Mouse (Mus musculus) forebrain, embryonic 16.5 days (tissue): ENCODE results near the gene Gm20547. TPM values are rescaled to one million over a fixed set of nuclear protein-coding genes. Genes with fewer than 3 reads are reported as not detected.

Source experiments
- ATAC-seq: fragments of 200-750 bp; cut with Nextera tagmentation; 2 replicates; pipeline ENCODE4 v1.8.0; 2017; ENCODE audit warnings: mild to moderate bottlenecking, moderate library complexity
- H3K27ac ChIP-seq: fragments of 300-500 bp; sonication (generic); 2 replicates; pipeline ENCODE4 v1.5.1; 2014; ENCODE audit warnings: low read length, control low read depth
- H3K27me3 ChIP-seq: fragments of 300-500 bp; sonication (generic); replicated peaks from 2 replicates; pipeline ENCODE4 v1.6.1; 2014; ENCODE audit warnings: low read length; ENCODE audit not compliant: control insufficient read depth, insufficient read depth
- H3K36me3 ChIP-seq: fragments of 300-500 bp; sonication (generic); 2 replicates; pipeline ENCODE4 v1.6.1; 2014; ENCODE audit not compliant: control insufficient read depth, insufficient read depth
- H3K4me1 ChIP-seq: fragments of 300-500 bp; sonication (generic); replicated peaks from 2 replicates; pipeline ENCODE4 v1.6.1; 2014; ENCODE audit warnings: low read length; ENCODE audit not compliant: control insufficient read depth, insufficient read depth
- H3K4me2 ChIP-seq: fragments of 300-500 bp; sonication (generic); 2 replicates; pipeline ENCODE4 v1.6.1; 2014; ENCODE audit warnings: mild to moderate bottlenecking, low read length, control low read depth
- H3K4me3 ChIP-seq: fragments of 300-500 bp; sonication (generic); replicated peaks from 2 replicates; pipeline ENCODE4 v1.5.1; 2014; ENCODE audit warnings: mild to moderate bottlenecking, low read length, control low read depth
- H3K9ac ChIP-seq: fragments of 300-500 bp; sonication (generic); replicated peaks from 2 replicates; pipeline ENCODE4 v1.6.1; 2014; ENCODE audit warnings: low read depth, low read length, control low read depth
- H3K9me3 ChIP-seq: fragments of 300-500 bp; sonication (generic); 2 replicates; pipeline ENCODE4 v1.6.1; 2016; ENCODE audit warnings: low read length; ENCODE audit not compliant: control insufficient read depth
- WGBS: fragments of 180-500 bp; shearing (Covaris S2); extraction: QIAGEN DNeasy Blood & Tissue Kit; methylation state at CpG from one replicate; pipeline ENCODE4 v1.1.7; 2014; 5-methylcytosine and 5-hydroxymethylcytosine counted together
- polyA plus RNA-seq: library from polyadenylated mRNA; unstranded; fragments of >200 nt; fragmentation: Nextera tagmentation; extraction: Ambion mirVana; gene quantifications from 2 replicates; pipeline ENCODE4 v1.2.1, GENCODE M21; 2015

Gene Gm20547
- polyA plus RNA-seq, 1 experiment from 2014 or later: not detected

GRCm38 (mm10) chr17:34890074-34890743 lies 8.4 kb upstream of the Gm20547 start:
- Histone ChIP-seq H3K4me3 (no peak overlapping the region), H3K27ac (no peak overlapping the region), H3K4me2 (no peak overlapping the region), H3K36me3 (no peaks in the 10 kb centered on the region), H3K9ac (no peak overlapping the region), H3K4me1 (peaks cover 7% of the 10 kb centered on the region), H3K27me3 (no peaks in the 10 kb centered on the region), H3K9me3 (no peaks in the 10 kb centered on the region)
- WGBS: 89% methylated on average over 12 of the region's 12 CpGs
- no peak for ATAC-seq

- Histone ChIP-seq H3K4me1 (no peaks in the 10 kb centered on the region), H3K9me3 (no peaks in the 10 kb centered on the region), H3K4me3 (no peak overlapping the region), H3K27me3 (0 out of 2 replicates have a peak, but pooled peaks cover 3% of the 10 kb centered on the region), H3K36me3 (no peaks in the 10 kb centered on the region), H3K9ac (no peak overlapping the region), H3K4me2 (no peak overlapping the region), H3K27ac (no peak overlapping the region)
- 85% methylated on average over 5 of the region's 5 CpGs for WGBS
- no peak for ATAC-seq
Observed at GRCm38 (mm10) chr17:34887942-34888341, 6.1 kb upstream of the Gm20547 start.

GRCm38 (mm10) chr17:34885615-34886014 lies 3.8 kb upstream of the Gm20547 start:
- Histone ChIP-seq H3K4me2 (no peak overlapping the region), H3K4me3 (no peak overlapping the region), H3K9ac (no peak overlapping the region), H3K4me1 (no peaks in the 10 kb centered on the region), H3K36me3 (no peaks in the 10 kb centered on the region), H3K27me3 (0 out of 2 replicates have a peak, but pooled peaks cover 3% of the 10 kb centered on the region), H3K9me3 (no peaks in the 10 kb centered on the region), H3K27ac (no peak overlapping the region)
- no peak for ATAC-seq
- 83% methylated on average over 3 of the region's 3 CpGs for WGBS

DNA sequence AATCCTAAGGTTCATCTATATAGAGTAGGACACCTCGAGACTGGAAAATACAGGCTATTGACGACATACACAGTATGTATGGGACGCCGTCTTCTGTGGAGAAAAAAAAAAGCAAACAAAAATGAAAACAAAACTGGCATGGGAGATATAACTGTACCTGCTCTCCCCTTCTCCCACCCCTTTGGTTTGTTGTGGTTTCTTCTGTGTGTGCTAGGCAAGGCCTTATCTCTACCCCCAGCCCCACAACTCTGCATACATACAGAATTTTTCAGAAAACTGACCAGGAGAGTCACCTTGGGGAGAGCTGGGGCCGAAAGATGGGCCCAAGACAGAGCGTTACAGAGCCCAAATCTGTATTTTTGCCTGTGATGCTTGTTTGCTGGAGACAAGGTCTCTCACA lies 2.9 kb upstream of the Gm20547 start:
- Histone ChIP-seq H3K36me3 (no peaks in the 10 kb centered on the region), H3K9ac (no peak overlapping the region), H3K27ac (no peak overlapping the region), H3K4me2 (no peak overlapping the region), H3K4me3 (no peak overlapping the region), H3K9me3 (no peaks in the 10 kb centered on the region), H3K4me1 (no peaks in the 10 kb centered on the region), H3K27me3 (0 out of 2 replicates have a peak, but pooled peaks cover 3% of the 10 kb centered on the region)
- WGBS: 87% methylated on average over 6 of the region's 6 CpGs
- ATAC-seq: no peak

DNA sequence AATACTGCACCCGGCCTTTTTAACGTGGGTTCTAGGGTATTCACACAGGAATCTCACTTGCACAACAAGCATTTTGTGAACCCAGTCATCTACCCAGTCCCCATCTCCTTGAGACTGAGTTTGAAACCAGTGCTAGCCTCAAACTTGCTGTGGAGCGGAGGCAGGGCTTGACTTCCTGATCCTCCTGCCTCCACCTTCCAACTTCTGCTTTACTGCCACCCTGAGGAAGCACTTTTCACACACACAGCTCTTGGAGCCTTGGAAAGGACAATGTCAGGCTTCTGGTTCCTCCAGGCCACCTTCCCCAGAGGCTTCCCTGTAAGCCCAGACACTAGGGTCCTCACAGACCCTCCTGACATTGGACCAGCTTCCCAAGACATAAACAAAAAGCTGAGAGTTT lies 1.5 kb upstream of the Gm20547 start:
- Histone ChIP-seq H3K9me3 (no peaks in the 10 kb centered on the region), H3K4me2 (no peak overlapping the region), H3K27me3 (0 out of 2 replicates have a peak, but pooled peaks cover 3% of the 10 kb centered on the region), H3K36me3 (no peaks in the 10 kb centered on the region), H3K9ac (no peak overlapping the region), H3K4me3 (no peak overlapping the region), H3K4me1 (no peaks in the 10 kb centered on the region), H3K27ac (no peak overlapping the region)
- ATAC-seq: no peak
- 71% methylated on average over 3 of the region's 3 CpGs for WGBS

DNA sequence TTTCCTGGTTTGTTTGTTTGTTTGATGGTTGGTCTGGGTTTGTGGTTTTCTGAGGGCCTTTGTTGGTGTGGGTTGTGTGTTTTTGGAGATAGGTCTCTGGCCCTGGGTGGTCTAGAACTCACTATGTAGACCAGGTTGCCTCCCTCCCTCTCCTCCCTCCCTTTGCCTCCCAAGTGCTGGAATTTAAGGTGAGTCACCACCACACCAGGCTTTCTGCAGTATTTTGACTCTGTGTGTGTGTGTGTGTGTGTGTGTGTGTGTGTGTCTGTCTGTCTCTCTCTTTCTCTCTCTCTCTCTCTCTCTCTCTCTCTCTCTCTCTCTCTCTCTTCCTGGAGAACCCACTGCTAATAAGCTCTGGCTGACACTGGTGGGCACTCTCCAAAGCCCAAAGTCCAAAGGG lies 676 bp downstream of the Gm20547 start:
- Histone ChIP-seq H3K9me3 (no peaks in the 10 kb centered on the region), H3K27ac (no peak overlapping the region), H3K36me3 (no peaks in the 10 kb centered on the region), H3K4me3 (no peak overlapping the region), H3K27me3 (0 out of 2 replicates have a peak, but pooled peaks cover 3% of the 10 kb centered on the region), H3K4me2 (no peak overlapping the region), H3K4me1 (no peaks in the 10 kb centered on the region), H3K9ac (no peak overlapping the region)
- no peak for ATAC-seq

- WGBS: 66% methylated on average over 11 of the region's 11 CpGs
- H3K27ac ChIP-seq: no peak within 1 kb of the TSS
- H3K4me3 ChIP-seq: no peak within 1 kb of the TSS
- ATAC-seq: no peak
- 0 out of 2 replicates have a peak, but pooled peaks cover 2% of the 10 kb centered on the region for H3K27me3 ChIP-seq
- no peaks in the 10 kb centered on the region for H3K36me3 ChIP-seq
- no peak within 1 kb of the TSS for H3K9ac ChIP-seq
- no peaks in the 10 kb centered on the region for H3K4me1 ChIP-seq
- H3K9me3 ChIP-seq: no peaks in the 10 kb centered on the region
- no peak within 1 kb of the TSS for H3K4me2 ChIP-seq
Observed at GRCm38 (mm10) chr17:34879336-34879879, 2.4 kb downstream of the Gm20547 start, which contains the start of gene Zbtb12. Zbtb12 (plus strand) TSS chr17:34879483.

GRCm38 (mm10) chr17:34874321-34874720 lies 7.5 kb downstream of the Gm20547 start:
- WGBS: 90% methylated on average over 6 of the region's 6 CpGs
- Histone ChIP-seq H3K9ac (no peak overlapping the region), H3K27me3 (no peaks in the 10 kb centered on the region), H3K4me1 (no peaks in the 10 kb centered on the region), H3K4me3 (no peak overlapping the region), H3K27ac (no peak overlapping the region), H3K36me3 (no peaks in the 10 kb centered on the region), H3K9me3 (no peaks in the 10 kb centered on the region), H3K4me2 (no peak overlapping the region)
- ATAC-seq: no peak

GRCm38 (mm10) chr17:34865981-34866380 lies 15.9 kb downstream of the Gm20547 start:
- H3K4me3 ChIP-seq: no peak overlapping the region

More at GRCm38 (mm10) chr17:34865981-34866380, 15.9 kb downstream of the Gm20547 start:
- no peak overlapping the region for H3K9ac ChIP-seq
- H3K27ac ChIP-seq: no peak overlapping the region
- H3K4me2 ChIP-seq: no peak overlapping the region
- ATAC-seq: no peak
- no peaks in the 10 kb centered on the region for H3K36me3 ChIP-seq
- no peaks in the 10 kb centered on the region for H3K27me3 ChIP-seq
- no peaks in the 10 kb centered on the region for H3K4me1 ChIP-seq
- WGBS: 67% methylated on average over 7 of the region's 7 CpGs
- no peaks in the 10 kb centered on the region for H3K9me3 ChIP-seq
